Mouse (Mus musculus) G1E (cell line): ENCODE measurements around the gene Tph2.
"Not testable (repeated sequence)": the region's sequence is repeated elsewhere in the genome, so short reads cannot be mapped to it uniquely, and the experiment has no call there.

ENCODE experiments used
- CTCF ChIP-seq: IDR thresholded peaks from 2 replicates; pipeline ENCODE4 v1.5.1; 2012; ENCODE audit warnings: low read depth, low read length, inconsistent platforms, mixed read lengths
- GATA1 ChIP-seq: IDR thresholded peaks from 2 replicates; pipeline ENCODE4 v1.6.1; 2012; ENCODE audit warnings: borderline replicate concordance, low read length, inconsistent platforms, mixed read lengths
- POLR2AphosphoS5 ChIP-seq: IDR thresholded peaks from 2 replicates; pipeline ENCODE4 v1.6.1; 2012; ENCODE audit warnings: low read depth, low read length, inconsistent platforms; ENCODE audit not compliant: insufficient replicate concordance
- TAL1 ChIP-seq: conservative IDR thresholded peaks from 2 replicates; pipeline ENCODE4 v1.6.1; 2012; ENCODE audit warnings: low read depth, low read length, inconsistent platforms, mixed read lengths

GRCm38 (mm10) chr10:115178019-115178418, 6.8 kb downstream of the Tph2 start:
- TF ChIP-seq CTCF, GATA1, POLR2AphosphoS5, TAL1: not testable (repeated sequence)
